Mouse (Mus musculus) splenic B cell, adult 2 months (primary cell): ENCODE results near the gene Kat2a.
A peak's percentile ranks its signal among the peaks of the same experiment; 100 is the strongest.

Experiments
- DNase-seq: peaks from one replicate; pipeline ENCODE4 v3.0.0-alpha.2; 2011; ENCODE audit warnings: low read depth, low spot score
- H3K27me3 ChIP-seq: 2 replicates; pipeline ENCODE4 v1.6.1; 2012; ENCODE audit warnings: mild to moderate bottlenecking, low read length, moderate library complexity, mixed read lengths; ENCODE audit not compliant: control insufficient read depth, poor library complexity, insufficient read depth, severe bottlenecking
- H3K36me3 ChIP-seq: 2 replicates; pipeline ENCODE4 v1.6.1; 2012; ENCODE audit warnings: mild to moderate bottlenecking, low read length, moderate library complexity, mixed read lengths; ENCODE audit not compliant: control insufficient read depth, poor library complexity, insufficient read depth, severe bottlenecking

The Kat2a gene

GRCm38 (mm10) chr11:100745085-100745484 lies 32.8 kb upstream of the Kat2a start:
- no peaks in the 10 kb centered on the region for H3K27me3 ChIP-seq
- DNase-seq = peak; percentile 83
- no peaks in the 10 kb centered on the region; the same call in 1 of the 2 replicates for H3K36me3 ChIP-seq

- DNase-seq = no peak
- no peaks in the 10 kb centered on the region for H3K27me3 ChIP-seq
- H3K36me3 ChIP-seq = no peaks in the 10 kb centered on the region
Observed at GRCm38 (mm10) chr11:100741348-100741747, 29.1 kb upstream of the Kat2a start.

GRCm38 (mm10) chr11:100738749-100739148 lies 26.5 kb upstream of the Kat2a start:
- Histone ChIP-seq H3K36me3 (no peaks in the 10 kb centered on the region), H3K27me3 (no peaks in the 10 kb centered on the region)
- no peak for DNase-seq

- Histone ChIP-seq H3K36me3 (no peaks in the 10 kb centered on the region), H3K27me3 (no peaks in the 10 kb centered on the region)
- DNase-seq = peak; percentile 98
Observed at GRCm38 (mm10) chr11:100738066-100738604, 25.9 kb upstream of the Kat2a start, which contains the start of gene Rab5c. Gene Rab5c (minus strand): TSS chr11:100738215.

GRCm38 (mm10) chr11:100737105-100737733 lies 25.0 kb upstream of the Kat2a start:
- peak; percentile 33 for DNase-seq
- Histone ChIP-seq H3K36me3 (no peaks in the 10 kb centered on the region), H3K27me3 (no peaks in the 10 kb centered on the region)

- no peak for DNase-seq
Observed at GRCm38 (mm10) chr11:100736746-100737080, 24.4 kb upstream of the Kat2a start.

GRCm38 (mm10) chr11:100735954-100736745 lies 23.9 kb upstream of the Kat2a start:
- peak; percentile 36 for DNase-seq
- Histone ChIP-seq H3K36me3 (no peaks in the 10 kb centered on the region), H3K27me3 (no peaks in the 10 kb centered on the region)

More at GRCm38 (mm10) chr11:100736746-100737080, 24.4 kb upstream of the Kat2a start:
- Histone ChIP-seq H3K27me3 (no peaks in the 10 kb centered on the region), H3K36me3 (no peaks in the 10 kb centered on the region)

DNA sequence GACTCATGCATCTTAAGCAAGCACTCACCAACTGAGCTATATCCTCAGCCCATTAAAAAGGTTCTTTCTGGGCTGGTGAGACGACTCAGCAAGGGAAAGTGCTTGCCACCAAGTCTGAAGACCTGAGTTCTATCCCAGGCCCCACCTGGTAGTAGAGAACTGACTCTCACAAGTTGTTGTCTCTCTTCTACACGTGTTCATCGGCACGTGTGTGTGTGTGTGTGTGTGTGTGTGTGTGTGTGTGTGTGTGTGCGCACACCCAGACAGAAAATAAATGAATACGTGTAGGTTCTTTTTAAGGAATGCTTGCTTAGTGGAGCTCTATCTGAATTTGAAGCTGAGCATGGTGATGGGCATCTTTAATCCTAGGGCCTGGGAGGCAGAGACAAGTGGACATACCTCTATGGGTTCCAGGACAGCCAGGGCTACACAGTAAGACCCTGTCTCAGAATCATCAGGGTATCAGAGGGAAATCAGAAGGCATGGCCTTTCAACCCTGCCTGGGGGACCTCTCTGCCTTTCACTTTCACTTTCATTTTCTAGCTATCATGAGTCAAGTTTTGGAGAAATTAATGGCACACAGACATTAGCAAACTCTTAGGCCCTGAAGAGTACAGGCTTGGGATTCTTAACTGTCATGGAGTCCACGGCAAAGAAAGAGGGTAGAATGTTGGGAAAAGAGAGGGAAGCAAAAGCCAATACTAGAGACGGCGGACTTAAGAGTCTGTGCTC lies 23.0 kb upstream of the Kat2a start:
- peak; percentile 41 for DNase-seq
- H3K36me3 ChIP-seq = no peaks in the 10 kb centered on the region
- H3K27me3 ChIP-seq = no peaks in the 10 kb centered on the region

- DNase-seq = no peak
- Histone ChIP-seq H3K27me3 (no peaks in the 10 kb centered on the region), H3K36me3 (peaks cover 3% of the 10 kb centered on the region; the same call in 1 of the 2 replicates)
Observed at GRCm38 (mm10) chr11:100730477-100731205, 18.4 kb upstream of the Kat2a start.

- peaks cover 3% of the 10 kb centered on the region; the same call in 1 of the 2 replicates for H3K36me3 ChIP-seq
- DNase-seq = no peak
- H3K27me3 ChIP-seq = no peaks in the 10 kb centered on the region
Observed at GRCm38 (mm10) chr11:100729976-100730375, 17.7 kb upstream of the Kat2a start.

GRCm38 (mm10) chr11:100728601-100729000 lies 16.3 kb upstream of the Kat2a start:
- no peak for DNase-seq
- H3K27me3 ChIP-seq = no peaks in the 10 kb centered on the region
- peaks cover 3% of the 10 kb centered on the region; the same call in 1 of the 2 replicates for H3K36me3 ChIP-seq

GRCm38 (mm10) chr11:100727201-100727600 lies 14.9 kb upstream of the Kat2a start:
- H3K36me3 ChIP-seq = peaks cover 3% of the 10 kb centered on the region; the same call in 1 of the 2 replicates
- DNase-seq = no peak
- no peaks in the 10 kb centered on the region for H3K27me3 ChIP-seq

- H3K27me3 ChIP-seq = no peaks in the 10 kb centered on the region
- DNase-seq = no peak
- H3K36me3 ChIP-seq = peaks cover 3% of the 10 kb centered on the region; the same call in 1 of the 2 replicates
Observed at GRCm38 (mm10) chr11:100724919-100725512, 12.8 kb upstream of the Kat2a start.
